Mouse (Mus musculus) brain, embryonic 14.5 days (tissue): ENCODE measurements at regions not wholly inside any gene's neighbourhood (a gene's known extent, or its start where the extent isn't known, plus 50 kb on each side); places are given as distances from the start of the nearest gene placed in this dataset.

Source experiments
- CTCF ChIP-seq: fragments of 200-500 bp; IDR thresholded peaks from 2 replicates; pipeline ENCODE4 v1.5.1; 2012; ENCODE audit warnings: inconsistent platforms, mild to moderate bottlenecking, moderate library complexity, borderline replicate concordance; ENCODE audit not compliant: insufficient read depth, insufficient read length; ENCODE audit errors: extremely low read depth
- POLR2A ChIP-seq: fragments of 200-500 bp; IDR thresholded peaks from 2 replicates; pipeline ENCODE4 v1.6.1; 2012; ENCODE audit warnings: mild to moderate bottlenecking, inconsistent platforms, borderline replicate concordance; ENCODE audit not compliant: poor library complexity, insufficient read depth, insufficient read length, severe bottlenecking; ENCODE audit errors: extremely low read depth

- TF ChIP-seq POLR2A (no peak), CTCF (no peak)
Measured at GRCm38 (mm10) chr13:101202565-101203313, 369.5 kb upstream of the Slc30a5 start.
